Mouse (Mus musculus) kidney, adult 18-20 months (tissue): ENCODE measurements around the gene Rnf150.

Source experiments
- DNase-seq: peaks from one replicate; pipeline ENCODE4 v3.0.0; 2021

The Rnf150 gene

DNA sequence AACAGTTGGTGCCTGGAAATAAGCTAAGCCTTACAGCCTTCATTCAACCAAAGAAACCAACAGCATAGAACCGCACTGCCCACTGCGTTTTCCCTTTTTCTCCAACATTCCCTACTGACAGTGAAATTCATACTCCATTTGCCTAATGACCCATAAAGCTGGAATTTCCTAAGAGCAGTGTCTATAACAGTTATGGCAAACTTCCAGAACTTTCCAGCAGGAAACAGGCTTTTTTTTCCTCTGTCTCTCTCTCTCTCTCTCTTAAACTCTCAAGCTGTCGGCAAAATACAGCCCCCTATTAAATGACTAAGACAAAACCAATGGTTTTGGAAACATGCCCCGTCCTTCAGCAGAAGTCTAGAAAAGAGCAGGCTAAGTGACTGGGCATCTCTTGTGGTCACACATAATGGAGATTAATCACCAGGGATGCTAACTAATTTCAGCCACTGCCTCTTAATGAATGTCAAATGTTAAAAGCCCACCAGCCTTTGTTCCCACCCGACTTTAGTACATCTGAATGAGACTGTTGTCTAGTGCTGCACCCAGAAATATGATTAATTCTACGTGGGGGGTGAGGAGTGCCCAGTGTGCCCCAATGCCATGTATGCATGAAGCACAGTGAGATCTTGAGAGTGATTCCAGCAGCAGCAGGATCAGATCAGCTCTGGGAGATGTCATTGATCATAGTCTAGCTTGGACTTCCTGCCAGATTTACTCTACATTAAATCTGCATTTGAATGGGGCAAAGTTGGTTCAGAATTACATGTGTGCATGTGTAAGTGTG is 80.3 kb downstream of the Rnf150 start:
- DNase-seq, result no peak

DNA sequence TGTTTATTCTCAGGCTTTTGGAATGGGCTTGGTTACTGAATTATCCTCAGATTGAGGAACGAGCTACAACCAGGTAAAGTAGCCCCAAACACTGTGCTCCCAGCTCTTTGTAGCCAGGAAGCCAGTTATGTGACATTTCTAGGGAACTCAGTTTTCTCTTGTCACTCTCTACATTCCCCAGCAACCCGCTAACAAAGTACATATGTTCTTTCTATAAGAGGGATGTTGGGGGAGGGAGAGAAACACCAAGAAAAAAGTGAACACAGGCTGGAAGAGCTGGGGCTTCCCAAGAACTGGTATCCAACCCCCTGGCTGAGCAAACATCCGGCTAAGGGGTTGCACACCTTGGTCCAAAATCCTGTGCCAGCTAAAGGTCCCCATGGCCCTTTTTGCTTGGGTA is 82.7 kb downstream of the Rnf150 start:
- DNase-seq, result no peak

DNA sequence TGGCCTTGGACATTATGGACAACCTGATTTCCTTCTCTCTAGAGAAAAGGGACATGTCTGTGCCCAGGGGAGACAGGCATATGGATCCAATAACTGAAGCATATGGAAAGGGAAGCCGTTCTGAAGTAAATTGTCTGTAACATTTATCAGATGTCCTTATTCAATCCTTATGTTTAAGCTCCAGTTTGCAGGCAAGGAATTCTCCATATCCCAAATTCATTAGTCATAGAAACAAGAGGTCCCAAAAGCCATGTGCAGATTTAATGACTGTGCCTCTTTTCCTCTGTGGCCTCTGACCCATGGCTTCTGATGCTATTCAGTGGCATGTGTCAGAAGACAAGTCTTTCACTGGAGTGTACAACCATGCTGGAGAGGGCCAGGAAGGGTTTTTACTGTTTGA is 83.5 kb downstream of the Rnf150 start:
- no peak for DNase-seq

DNA sequence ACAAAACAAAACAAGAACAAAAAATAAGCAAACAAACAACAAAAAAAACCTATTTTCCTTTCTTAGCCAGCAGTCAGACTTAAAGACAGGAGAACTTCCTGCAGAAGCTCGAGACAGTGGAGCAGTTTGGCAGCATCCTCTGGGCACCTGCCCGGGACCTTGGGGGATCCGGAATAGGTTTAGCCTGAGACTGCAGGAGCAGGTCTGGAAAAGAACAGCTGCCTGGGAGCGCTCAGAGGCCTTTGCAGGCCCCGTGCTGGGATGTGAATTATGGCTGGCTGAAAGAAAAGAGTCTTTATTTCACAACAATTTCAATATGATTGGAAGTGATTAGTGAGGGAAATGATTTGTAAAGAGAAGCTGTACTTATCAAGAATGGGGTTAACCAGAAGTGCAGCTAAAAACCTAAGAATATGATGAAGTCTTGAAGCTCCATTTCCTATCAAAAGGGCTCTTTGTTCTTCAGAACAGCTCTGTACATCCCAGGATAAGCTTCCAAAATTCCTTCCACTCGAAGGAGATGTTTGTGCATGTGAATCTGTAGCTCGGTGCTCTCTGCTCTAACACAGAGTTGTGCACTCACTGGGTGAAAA is 92.1 kb downstream of the Rnf150 start:
- no peak for DNase-seq

DNA sequence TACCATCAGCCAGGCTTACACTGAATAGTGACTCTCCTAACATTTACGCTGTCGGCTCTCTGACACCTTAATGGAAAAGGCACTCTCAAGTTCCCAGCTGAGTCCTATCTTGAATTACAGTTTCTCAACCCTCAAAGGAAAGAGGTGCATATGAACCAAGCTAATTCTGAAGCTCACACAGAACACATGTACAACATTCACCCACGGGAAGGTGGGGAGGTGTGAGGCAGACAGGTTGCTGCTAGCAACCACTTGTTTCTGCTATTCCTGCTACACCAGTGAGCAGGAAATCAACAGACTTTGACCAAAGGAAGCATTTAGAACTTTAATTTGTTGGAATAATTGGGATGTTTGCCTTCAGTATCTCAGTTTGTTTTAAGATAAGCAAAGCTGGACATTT is 96.3 kb downstream of the Rnf150 start:
- DNase-seq, result no peak

DNA sequence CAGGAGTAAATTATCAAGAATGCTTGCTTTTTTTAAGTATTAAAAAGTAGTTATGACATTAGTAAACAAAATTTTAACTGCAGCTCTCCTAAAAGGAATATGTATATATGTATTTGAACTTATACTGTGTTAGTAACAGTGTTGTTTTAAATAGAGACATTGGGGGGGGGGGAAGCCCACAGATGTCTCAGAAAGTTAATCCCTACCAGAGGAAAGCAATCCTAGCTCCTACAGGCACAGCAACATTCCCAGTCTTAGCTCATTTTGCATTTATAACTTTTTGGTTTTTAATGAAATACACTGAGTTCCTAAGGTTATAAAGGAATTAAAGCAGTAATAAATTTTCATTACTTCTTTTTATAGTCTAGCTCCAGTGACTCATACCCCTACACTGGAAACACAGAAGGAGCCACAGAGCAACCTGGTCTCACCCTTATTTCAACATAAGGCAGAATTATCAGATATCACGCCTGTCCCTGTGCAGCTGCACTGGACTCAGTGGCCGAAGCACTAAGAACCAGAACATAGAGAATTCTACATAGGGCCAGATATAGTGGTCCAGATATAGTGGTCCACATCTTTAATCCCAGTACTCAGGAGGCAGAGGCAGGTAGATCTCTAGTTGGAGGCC is 96.9 kb downstream of the Rnf150 start:
- DNase-seq, result no peak

DNA sequence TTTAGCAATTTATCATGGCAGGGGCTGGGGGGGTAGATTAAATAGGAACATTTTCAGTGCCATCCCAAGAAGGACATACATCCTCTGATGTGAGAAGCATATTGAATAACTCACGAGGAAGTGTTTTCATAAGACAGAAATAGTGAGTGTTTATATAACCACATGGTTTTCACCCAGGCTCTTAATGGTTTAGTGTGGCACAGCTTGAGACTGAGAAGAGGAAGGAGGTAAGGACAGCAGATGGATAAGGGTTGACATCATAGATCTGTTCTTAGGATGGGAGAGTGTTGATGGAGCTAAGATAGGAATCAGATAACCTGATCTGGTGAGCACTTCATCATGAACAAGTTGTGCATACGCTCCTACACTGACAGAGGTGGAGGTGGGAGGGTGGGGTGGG is 101.4 kb downstream of the Rnf150 start:
- no peak for DNase-seq

DNA sequence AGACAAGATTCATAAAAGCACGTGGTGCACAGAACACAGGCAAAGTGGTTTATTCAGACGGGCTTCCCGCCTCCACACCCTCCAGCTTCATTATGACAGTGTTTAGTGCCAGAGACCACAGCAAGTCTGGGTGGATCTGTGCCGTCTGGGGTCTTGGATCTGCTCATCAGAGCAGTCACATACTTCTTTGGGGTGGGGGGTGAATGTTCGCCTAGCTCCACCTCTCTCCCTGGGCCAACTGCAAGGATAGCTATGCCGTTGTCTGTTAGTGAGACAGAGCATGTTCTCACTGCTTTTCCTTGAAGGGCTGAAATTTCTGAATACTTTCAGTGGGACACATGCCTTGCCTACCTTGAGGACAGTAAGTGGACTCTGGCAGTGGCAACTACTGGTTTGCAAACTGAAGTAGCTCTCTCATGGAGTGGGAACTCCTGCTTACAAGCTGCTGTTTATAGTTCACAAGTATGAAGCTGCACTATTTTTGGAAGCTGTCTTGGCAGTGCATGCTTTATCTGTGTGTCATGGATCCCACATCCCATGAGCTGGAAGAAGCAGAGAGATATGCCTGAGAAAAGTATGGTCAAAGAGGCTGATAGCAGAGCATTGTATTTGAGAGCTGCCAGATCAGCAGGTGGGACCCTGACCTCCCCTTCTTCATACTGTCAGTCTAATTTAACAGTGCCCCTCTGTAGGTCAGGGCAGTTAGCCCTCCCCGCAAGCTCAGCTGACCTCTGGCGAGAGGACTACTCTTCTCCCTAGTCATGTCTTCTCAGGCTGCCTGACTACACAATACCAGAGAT is 104.9 kb downstream of the Rnf150 start:
- DNase-seq, result no peak

DNA sequence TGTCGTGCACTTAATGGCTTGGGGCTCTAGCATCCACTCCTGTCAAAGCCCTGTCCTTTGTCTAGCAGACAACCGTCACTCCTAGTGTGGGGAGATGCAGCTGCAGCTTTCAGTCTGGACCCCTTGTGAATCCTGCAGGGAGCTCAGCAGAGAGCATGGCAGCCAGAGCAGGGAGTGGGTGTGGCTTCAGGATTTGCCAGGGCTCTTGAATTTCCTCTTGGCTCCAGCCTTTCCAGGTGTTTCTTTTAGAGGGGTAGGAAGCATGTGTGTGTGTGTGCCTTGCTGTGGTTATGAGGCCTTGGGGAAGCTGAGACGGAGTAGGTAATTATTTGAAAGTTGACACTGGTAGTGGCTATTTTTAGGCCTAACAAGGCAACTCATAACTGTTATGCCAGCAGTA is 106.8 kb downstream of the Rnf150 start:
- no peak for DNase-seq

DNA sequence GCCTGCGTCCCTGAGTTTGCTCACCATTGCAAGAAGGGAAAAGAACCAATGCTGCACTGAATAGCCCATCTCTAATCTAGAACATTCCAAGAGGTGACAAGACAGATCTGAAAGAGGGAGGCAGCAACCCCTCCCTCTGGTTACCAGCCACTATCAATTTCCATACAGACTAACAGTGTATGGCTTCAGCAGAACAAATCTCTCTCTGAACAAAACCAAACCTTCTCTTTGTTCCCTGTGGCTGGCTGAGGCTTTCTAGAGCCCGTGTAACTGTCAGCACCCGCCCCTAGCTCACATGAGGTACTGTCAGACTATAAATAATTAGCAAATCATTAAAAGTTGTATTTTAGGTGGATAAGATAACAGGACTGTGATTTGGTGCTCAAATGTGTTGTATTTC is 109.7 kb downstream of the Rnf150 start:
- DNase-seq, result no peak

DNA sequence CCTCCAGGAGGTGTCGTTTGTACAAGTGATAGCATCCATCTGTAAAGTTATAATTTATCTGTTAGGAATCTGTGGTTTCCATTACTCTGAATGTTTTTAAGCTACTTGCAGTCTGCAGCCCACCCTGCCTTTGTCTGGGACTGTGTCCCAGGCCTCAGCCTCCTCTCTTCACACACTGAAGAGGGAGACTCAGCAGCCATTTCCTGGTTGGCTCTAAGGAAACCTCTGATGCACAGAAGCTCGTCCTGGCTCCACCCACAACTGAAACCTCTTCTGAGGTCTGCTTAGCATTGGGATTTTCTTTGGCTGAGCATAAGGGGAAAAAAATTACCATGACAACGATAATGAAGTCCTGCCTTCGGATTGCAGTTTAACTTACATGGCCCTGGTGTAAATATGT is 110.2 kb downstream of the Rnf150 start:
- no peak for DNase-seq

DNA sequence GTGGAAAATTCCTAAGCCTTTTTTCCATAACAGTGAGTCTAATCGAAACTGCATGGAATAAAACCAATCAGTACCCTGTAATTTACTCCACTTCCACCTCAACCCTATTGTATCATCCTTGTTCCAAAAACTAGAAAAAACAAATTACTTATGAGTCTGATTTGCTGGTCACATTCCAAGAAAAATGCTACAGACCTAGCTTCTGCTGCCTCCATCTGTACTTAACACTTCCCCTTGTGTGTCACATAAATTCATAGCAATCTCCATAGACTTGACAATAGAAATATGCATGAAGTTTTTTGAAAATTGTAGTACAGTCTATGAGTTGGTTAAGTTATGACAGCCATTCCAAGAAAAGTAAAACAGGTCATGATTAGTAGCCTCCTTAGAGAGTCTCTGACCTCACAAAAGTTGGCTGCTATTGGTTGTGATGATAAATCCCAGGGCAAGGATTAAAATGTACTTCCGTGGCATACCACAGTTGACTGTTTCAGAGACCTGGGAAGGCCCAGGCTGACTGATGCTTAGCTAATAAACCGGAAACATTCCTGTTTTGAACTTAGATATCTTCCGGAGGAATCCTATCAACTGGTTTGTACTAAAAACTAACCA is 118.2 kb downstream of the Rnf150 start:
- no peak for DNase-seq

DNA sequence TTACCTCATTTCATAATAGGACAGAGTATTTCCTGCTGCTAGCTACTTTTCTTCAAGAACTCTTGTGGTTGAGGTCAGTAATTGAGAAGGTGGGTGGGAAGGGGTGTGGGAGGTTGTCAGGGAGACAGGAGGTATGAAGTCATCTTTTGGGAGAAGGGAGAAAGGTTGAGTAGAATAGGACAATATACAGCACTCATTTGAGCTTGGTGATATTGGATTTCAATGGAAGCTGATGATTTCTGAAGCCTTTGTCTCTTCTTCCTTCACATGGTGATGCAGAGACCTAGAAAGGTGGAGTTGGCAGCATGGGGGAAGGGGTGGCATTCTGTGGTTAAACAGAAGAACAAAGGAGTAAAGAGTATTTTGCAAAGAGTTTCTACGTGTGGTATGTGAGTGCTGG is 119.7 kb downstream of the Rnf150 start:
- no peak for DNase-seq

DNA sequence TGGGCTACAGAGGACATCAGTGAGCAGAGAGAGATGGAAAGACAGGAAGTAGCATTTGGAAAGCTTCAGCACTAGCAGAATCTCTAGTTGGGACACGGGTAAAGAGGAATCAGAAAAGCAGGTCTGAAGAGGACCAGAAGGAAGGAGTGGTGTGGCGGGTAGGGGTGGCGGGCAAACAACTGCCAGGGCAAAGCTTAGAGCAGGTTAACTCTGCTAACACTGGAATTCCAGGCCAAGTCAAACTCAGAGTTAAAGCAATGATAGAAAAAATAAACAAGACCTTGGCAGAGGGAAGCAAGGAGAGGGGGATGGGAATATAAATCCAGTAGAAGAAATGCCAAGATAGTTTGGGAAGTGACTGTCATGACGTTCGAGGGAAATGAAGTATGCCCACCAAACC is 120.1 kb downstream of the Rnf150 start:
- no peak for DNase-seq

DNA sequence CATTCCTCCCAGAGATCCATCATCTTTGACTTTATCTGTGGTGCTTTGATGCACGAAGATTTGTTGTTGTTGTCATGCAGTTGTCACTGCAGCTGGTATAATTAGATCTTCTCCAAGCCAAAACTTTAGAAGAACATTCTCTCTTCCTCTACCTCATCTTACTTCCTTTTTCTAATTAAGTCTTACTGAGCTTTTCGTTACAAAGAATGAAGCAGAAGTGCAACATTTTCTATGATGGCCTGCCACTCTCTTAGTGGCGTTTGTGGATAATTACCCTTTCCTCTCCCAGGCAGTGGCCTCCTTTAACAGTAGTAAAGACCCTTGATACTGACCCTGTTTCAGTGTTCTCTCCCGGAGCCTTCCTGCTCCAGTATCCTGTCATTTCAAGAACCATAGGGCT is 128.9 kb downstream of the Rnf150 start:
- no peak for DNase-seq

DNA sequence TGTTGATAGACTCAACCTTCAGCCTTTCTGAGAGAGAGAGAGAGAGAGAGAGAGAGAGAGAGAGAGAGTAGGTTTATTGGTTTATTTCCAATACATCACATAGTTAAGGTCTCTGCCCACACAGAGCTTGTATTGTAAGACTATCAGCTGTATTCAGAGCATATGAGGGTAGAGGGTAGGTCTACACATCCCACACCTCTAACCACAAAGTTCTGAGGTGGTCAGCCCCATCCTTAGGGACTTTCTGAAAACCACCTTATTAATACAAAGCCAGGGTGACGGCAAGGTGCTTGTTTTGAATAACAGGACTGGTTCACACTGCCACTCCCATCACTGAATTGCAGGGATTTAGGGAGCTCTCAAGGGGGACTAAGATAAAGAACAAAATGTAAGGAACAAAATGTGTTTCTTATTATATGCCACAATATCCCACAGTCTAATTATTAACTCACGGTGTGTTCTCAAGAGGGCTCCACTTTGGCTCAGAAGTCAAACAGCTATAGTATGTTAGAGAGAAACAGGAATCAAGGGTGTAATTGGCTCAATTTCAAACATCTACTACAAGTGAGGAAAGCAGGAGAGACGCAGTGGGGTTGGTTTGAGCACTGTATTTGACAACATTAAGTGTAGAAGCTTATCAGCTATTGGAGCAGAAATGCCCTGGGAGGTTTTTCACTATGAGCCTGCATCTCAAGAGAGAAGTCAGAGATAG is 132.7 kb downstream of the Rnf150 start:
- DNase-seq, result no peak

DNA sequence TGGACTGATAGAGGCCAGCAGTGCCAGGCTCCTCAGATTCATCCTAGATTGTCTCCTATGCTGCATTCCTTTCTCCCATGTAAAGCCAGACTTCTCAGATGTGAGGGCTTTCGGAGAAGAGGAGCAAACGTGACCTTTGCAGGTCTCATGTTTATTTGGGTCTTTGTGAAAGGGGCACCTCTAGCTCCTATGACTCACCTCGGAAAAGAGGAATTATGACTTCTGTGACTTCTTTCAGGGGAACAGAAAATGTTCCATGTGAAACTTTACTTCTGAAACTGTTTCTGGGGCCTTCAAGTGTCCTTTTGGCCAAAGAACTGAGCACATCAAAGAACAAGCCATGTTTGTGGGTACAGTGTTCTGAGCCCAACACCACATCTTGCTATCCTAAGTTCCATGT is 133.7 kb downstream of the Rnf150 start:
- DNase-seq, result no peak

DNA sequence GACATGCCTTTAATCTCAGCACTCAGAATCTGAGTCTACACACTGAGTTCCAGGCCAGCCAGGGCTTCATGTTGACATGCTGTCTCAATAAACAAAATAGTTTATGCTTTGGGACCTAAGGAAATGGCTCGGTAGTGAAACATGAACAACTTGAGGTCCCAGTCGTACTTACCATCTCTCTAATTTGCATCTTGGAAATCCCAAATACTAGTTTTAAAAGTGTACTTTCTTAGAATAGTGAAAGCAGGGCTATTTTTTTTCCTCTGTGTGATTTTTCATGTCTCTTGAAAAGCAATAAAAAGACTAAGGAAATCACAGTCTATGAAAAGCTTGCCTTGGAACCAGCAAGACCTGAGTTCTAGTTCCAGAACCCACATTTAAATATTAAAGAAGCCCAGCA is 135.6 kb downstream of the Rnf150 start:
- no peak for DNase-seq

DNA sequence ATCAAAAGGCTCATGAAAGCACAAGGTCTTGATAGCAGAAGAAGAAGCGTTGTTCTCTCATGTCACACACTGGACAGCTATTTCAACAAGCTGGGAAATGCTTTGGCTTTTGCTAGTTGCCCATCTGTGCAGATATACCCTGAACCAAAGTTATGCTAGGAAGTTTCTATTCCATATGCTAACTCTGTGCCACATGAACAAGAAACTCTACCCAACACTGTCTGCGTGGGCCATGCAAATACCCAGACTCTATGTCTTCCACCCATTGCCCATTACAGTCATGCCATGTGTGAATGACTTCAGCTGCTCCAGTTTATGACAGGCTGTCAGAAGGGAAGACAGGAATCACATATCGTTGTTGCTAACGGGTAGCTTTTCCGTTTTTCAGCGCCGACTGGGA is 140.0 kb downstream of the Rnf150 start:
- DNase-seq, result no peak

DNA sequence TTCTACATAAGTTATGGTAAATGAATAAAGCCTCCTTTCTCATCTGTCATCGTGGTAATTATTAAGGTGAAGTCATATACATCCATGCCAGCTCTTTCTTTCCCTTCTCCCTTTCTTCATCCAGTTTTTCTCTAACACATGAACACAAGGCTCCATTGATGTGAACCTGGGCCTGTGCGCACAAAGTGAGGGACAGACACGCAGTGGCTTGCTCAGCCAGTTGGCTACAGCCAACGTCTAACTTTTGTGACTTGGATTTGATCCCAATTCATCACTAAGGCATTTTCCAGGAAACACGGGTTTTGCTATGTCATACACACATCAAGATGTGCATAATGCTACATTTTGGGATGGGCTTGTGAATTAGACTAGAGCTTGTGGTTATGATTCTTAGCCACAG is 146.3 kb downstream of the Rnf150 start:
- DNase-seq, result no peak

DNA sequence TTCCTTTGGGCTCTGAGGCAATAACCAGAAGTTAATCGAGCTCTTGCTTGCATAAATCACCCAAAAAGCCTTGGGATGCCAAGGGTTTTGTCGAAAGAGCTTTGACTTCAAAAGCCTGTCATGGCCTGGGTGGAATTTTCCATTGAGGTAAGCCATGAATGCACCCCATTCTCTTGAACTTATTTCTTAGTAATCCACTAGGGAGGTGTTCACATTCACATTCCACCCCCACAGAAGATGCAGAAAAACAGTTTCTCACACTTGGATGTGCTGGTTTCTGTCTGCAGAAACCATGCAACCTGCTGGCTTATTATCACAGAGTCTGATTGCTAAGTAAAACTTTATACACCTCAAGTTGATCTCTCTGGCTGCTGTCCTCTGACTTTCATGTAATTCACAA is 148.1 kb downstream of the Rnf150 start:
- DNase-seq, result no peak

DNA sequence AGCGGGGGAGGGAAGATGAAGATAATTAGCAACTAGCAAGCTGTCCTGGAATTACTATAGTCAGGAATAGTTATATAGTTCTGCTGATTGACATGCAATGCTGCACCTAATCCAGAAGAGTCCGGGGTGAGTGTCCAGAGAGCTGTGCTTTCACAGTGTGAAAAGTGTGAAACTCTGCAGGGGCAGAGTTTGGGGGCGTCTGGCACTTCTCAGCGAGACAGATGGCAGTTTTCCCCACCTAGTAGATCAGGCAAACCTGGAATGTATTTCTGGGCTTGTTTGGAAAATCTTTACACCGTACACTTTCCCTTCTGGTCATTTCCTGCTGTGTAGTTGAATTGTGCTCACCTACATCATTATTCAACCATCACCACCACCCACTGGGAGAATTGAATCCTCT is 148.6 kb downstream of the Rnf150 start:
- DNase-seq, result no peak

DNA sequence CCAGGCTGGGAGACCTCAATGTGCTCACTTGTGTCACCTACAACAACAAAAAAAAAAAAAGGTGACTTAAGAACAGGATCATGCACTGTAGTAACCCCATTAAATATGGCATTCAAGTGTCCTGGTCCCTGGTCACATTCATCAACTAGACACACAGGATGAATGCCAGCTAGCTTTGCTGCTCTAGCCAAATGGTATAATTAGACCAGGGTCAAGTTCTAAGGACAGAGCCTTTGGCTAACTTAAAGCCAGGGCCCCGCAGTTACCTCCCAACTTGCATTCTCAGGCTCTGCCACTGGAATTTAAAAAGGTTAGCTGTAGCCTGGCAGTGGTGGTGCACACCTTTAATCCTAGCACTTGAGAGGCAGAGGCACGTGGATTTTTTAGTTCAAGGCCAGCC is 165.1 kb downstream of the Rnf150 start:
- no peak for DNase-seq
